Mouse (Mus musculus) kidney, adult 2 months (tissue): Measurements from ENCODE around the gene Chrna10.

Experiments used
- CTCF ChIP-seq: fragments of 200-500 bp; conservative IDR thresholded peaks from 2 replicates; pipeline ENCODE4 v1.5.1; 2011; ENCODE audit warnings: low read depth, mild to moderate bottlenecking, control low read depth, low read length, moderate library complexity, mixed read lengths; ENCODE audit not compliant: insufficient read depth, insufficient read length
- POLR2A ChIP-seq: fragments of 200-500 bp; IDR thresholded peaks from one replicate; pipeline ENCODE4 v1.6.1; 2011; ENCODE audit warnings: low read depth, low read length, control low read depth

GRCm38 (mm10) chr7:102081784-102082183 lies 34.8 kb downstream of the Chrna10 start:
- TF ChIP-seq POLR2A (no peak), CTCF (no peak)
